Mouse (Mus musculus) MEL (cell line): ENCODE data around the gene 1700024P04Rik. TPM values are rescaled to one million over a fixed set of nuclear protein-coding genes. Genes with fewer than 3 reads are reported as not detected.

ENCODE experiments used
- DNase-seq: peaks from one replicate; pipeline ENCODE4 v3.0.0; 2011; ENCODE audit warnings: low read depth, low spot score
- H3K27ac ChIP-seq: 2 replicates; pipeline ENCODE4 v1.5.1; 2012; ENCODE audit warnings: low read depth, mild to moderate bottlenecking, control low read depth, low read length, moderate library complexity; ENCODE audit not compliant: control insufficient read depth
- H3K27me3 ChIP-seq, 2 experiments: fragments of 150-350 bp in 1 of 2; sonication (generic) in 1 of 2; 2 replicates each; pipeline ENCODE4 v1.6.1; 2012; ENCODE audit warnings: low read length in 2 of 2, mild to moderate bottlenecking in 2 of 2, improper control_type of control experiment in 1 of 2, moderate library complexity in 1 of 2; ENCODE audit not compliant: insufficient read depth in 2 of 2, control insufficient read depth in 1 of 2
- H3K36me3 ChIP-seq, 2 experiments: 2 replicates each; pipeline ENCODE4 v1.6.1; 2012 to 2014; ENCODE audit warnings: low read length in 2 of 2, improper control_type of control experiment in 1 of 2, inconsistent platforms in 1 of 2, mild to moderate bottlenecking in 1 of 2; ENCODE audit not compliant: insufficient read depth in 2 of 2, control insufficient read depth in 1 of 2
- H3K4me1 ChIP-seq, 2 experiments: fragments of 150-350 bp in 1 of 2; sonication (generic) in 1 of 2; 2 replicates each; pipeline ENCODE4 v1.6.1; 2012; ENCODE audit warnings: low read length in 2 of 2, improper control_type of control experiment in 1 of 2, mild to moderate bottlenecking in 1 of 2; ENCODE audit not compliant: insufficient read depth in 2 of 2, control insufficient read depth in 1 of 2
- H3K4me3 ChIP-seq, 2 experiments: fragments of 150-350 bp in 1 of 2; sonication (generic) in 1 of 2; 2 replicates each; pipeline ENCODE4 v1.5.1; 2012; ENCODE audit warnings: low read depth in 2 of 2, low read length in 2 of 2, mild to moderate bottlenecking in 2 of 2, moderate library complexity in 2 of 2, control low read depth in 1 of 2, improper control_type of control experiment in 1 of 2; ENCODE audit not compliant: control insufficient read depth in 1 of 2, insufficient read depth in 1 of 2
- H3K79me2 ChIP-seq: 2 replicates; pipeline ENCODE4 v1.6.1; 2012; ENCODE audit warnings: mild to moderate bottlenecking, low read length, moderate library complexity; ENCODE audit not compliant: control insufficient read depth, poor library complexity, insufficient read depth
- H3K9ac ChIP-seq: 2 replicates; pipeline ENCODE4 v1.6.1; 2012; ENCODE audit warnings: low read depth, mild to moderate bottlenecking, control low read depth, low read length, moderate library complexity; ENCODE audit not compliant: control insufficient read depth, poor library complexity, severe bottlenecking
- H3K9me3 ChIP-seq: fragments of 150-350 bp; sonication (generic); replicated peaks from 2 replicates; pipeline ENCODE4 v1.6.1; 2012; ENCODE audit warnings: mild to moderate bottlenecking, low read length, improper control_type of control experiment, moderate library complexity; ENCODE audit not compliant: insufficient read depth
- GATA1 ChIP-seq: IDR thresholded peaks from 2 replicates; pipeline ENCODE4 v1.6.1; 2011; ENCODE audit warnings: low read depth, low read length, improper control_type of control experiment
- MAFK ChIP-seq: IDR thresholded peaks from 2 replicates; pipeline ENCODE4 v1.6.1; 2011; ENCODE audit warnings: low read depth, mild to moderate bottlenecking, low read length, improper control_type of control experiment, borderline replicate concordance
- MXI1 ChIP-seq: IDR thresholded peaks from 2 replicates; pipeline ENCODE4 v1.6.1; 2011; ENCODE audit warnings: mild to moderate bottlenecking, low read depth, low read length, improper control_type of control experiment
- NELFE ChIP-seq: IDR thresholded peaks from 2 replicates; pipeline ENCODE4 v1.6.1; 2011; ENCODE audit warnings: low read depth, low read length, improper control_type of control experiment
- POLR2A ChIP-seq, 2 experiments: IDR thresholded peaks; 2 replicates each; pipeline ENCODE4 v1.6.1; 2011 to 2012; ENCODE audit warnings: low read length in 2 of 2, mild to moderate bottlenecking in 2 of 2, control low read depth in 1 of 2, improper control_type of control experiment in 1 of 2, low read depth in 1 of 2, moderate library complexity in 1 of 2; ENCODE audit not compliant: control insufficient read depth in 1 of 2, insufficient read depth in 1 of 2, poor library complexity in 1 of 2
- RCOR1 ChIP-seq: IDR thresholded peaks from 2 replicates; pipeline ENCODE4 v1.6.1; 2012; ENCODE audit warnings: low read depth, mild to moderate bottlenecking, inconsistent platforms, low read length, improper control_type of control experiment
- TBP ChIP-seq: IDR thresholded peaks from 2 replicates; pipeline ENCODE4 v1.8.0; 2011; ENCODE audit warnings: low read depth, low read length, improper control_type of control experiment
- USF1 ChIP-seq: IDR thresholded peaks from 2 replicates; pipeline ENCODE4 v1.6.1; 2014; ENCODE audit warnings: low read depth, mild to moderate bottlenecking, inconsistent platforms, low read length, improper control_type of control experiment, moderate library complexity
- polyA plus RNA-seq, 2 experiments: library from polyadenylated mRNA; stranded (reverse) in 1 of 2; unstranded in 1 of 2; fragments of >175 nt in 1 of 2; fragments of >200 nt in 1 of 2; gene quantifications; 2 replicates each; pipeline versions ENCODE4 v1.2.1 to v1.2.4; 2012; ENCODE audit warnings: low replicate concordance in 2 of 2, low read depth in 1 of 2; ENCODE audit not compliant: insufficient read length in 2 of 2, insufficient read depth in 1 of 2, missing spikeins in 1 of 2
- total RNA-seq: library from RNA; depleted of rRNA; stranded (reverse); fragments of 300-350 nt; gene quantifications from 2 replicates; pipeline ENCODE4 v1.2.3, GENCODE M21; 2012; rRNA removed

The 1700024P04Rik gene
- total RNA-seq: not detected in 2 replicates
- polyA plus RNA-seq: not detected

- Histone ChIP-seq H3K36me3 (no peaks in the 10 kb centered on the region), H3K9ac (no peak within 1 kb of the TSS), H3K27me3 (peaks cover 0 to 3% of the 10 kb centered on the region in 2 experiments; a peak in 2 of 4 replicates), H3K27ac (no peak within 1 kb of the TSS), H3K79me2 (no peaks in the 10 kb centered on the region), H3K4me1 (no peaks in the 10 kb centered on the region), H3K4me3 (no peak within 1 kb of the TSS), H3K9me3 (no peaks in the 10 kb centered on the region)
- no peak for TF ChIP-seq MAFK
- TF ChIP-seq POLR2A (IDR thresholded peaks at IDR 0.05; ENCODE audit: control insufficient read depth in 1 of 2, insufficient read depth in 1 of 2, low read depth in 1 of 2, low read length in 2 of 2, poor library complexity in 1 of 2): no peak
- no peak for TF ChIP-seq NELFE
- no peak for TF ChIP-seq RCOR1
- DNase-seq: no peak
Observed at GRCm38 (mm10) chr13:98984465-98984864, at the start of gene 1700024P04Rik. TSS of gene 1700024P04Rik (minus strand) at chr13:98984565.

GRCm38 (mm10) chr13:99031223-99032216 lies 47.2 kb upstream of the 1700024P04Rik start:
- TF ChIP-seq GATA1: no peak
- no peak for TF ChIP-seq MXI1
- no peak for TF ChIP-seq TBP
- H3K27me3 ChIP-seq: no peaks in the 10 kb centered on the region
- DNase-seq: no peak
- H3K9ac ChIP-seq: no peak overlapping the region
- H3K36me3 ChIP-seq: no peaks in the 10 kb centered on the region
- no peak overlapping the region for H3K4me3 ChIP-seq
- H3K4me1 ChIP-seq: no peaks in the 10 kb centered on the region
- no peak overlapping the region for H3K27ac ChIP-seq
- H3K9me3 ChIP-seq: no peaks in the 10 kb centered on the region
- H3K79me2 ChIP-seq: no peaks in the 10 kb centered on the region

DNA sequence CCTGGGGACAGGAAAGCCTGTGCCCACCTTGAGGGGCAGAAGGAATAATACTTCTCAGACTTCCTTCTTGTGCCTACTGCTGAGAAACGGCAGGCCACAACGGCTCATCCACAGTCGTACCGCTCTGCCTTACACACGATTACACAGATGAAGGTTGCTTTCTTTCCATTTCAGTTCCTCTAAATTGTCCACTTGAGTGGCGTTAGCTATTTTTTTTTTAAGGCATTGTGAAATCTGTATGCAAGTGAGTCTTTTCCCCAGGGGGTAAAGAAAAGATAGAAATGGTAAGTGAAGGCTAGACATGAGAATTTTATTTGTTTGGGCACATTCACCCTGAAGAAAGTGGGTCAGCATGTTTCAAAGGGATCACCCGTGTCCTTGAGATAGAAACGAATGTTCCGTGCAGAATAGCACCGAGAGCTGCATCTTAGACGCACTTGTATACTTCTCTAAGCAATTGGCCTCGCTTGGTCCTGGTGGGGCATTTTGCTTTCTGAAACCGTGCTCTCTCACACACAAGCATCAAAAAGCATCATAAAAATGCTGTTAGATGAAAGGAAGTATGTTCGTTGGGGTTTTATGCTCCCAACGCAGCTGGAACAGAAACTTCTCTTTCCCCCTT lies 46.3 kb upstream of the 1700024P04Rik start:
- no peaks in the 10 kb centered on the region for H3K79me2 ChIP-seq
- H3K9ac ChIP-seq: no peak overlapping the region
- H3K27me3 ChIP-seq: no peaks in the 10 kb centered on the region
- no peaks in the 10 kb centered on the region for H3K36me3 ChIP-seq
- TF ChIP-seq USF1 (no peak), NELFE (no peak)
- DNase-seq: no peak
- no peak overlapping the region for H3K27ac ChIP-seq
- H3K9me3 ChIP-seq: no peaks in the 10 kb centered on the region
- no peaks in the 10 kb centered on the region for H3K4me1 ChIP-seq
- no peak overlapping the region for H3K4me3 ChIP-seq
